Mouse (Mus musculus) heart, postnatal 0 days (tissue): ENCODE measurements around the gene G6pdx. TPM values are rescaled to one million over a fixed set of nuclear protein-coding genes. Genes with fewer than 3 reads are reported as not detected.

Source experiments
- ATAC-seq: fragments of 200-750 bp; cut with Nextera tagmentation; 2 replicates; pipeline ENCODE4 v1.8.0; 2017; ENCODE audit warnings: low read depth, moderate number of reproducible peaks, moderate library complexity; ENCODE audit not compliant: insufficient read depth
- DNase-seq: peaks from one replicate; pipeline ENCODE4 v3.0.0-alpha.2; 2016; ENCODE audit warnings: low spot score
- H3K27ac ChIP-seq: fragments of 300-500 bp; sonication (generic); 2 replicates; pipeline ENCODE4 v1.5.1; 2014; ENCODE audit warnings: low read depth, mild to moderate bottlenecking
- H3K27me3 ChIP-seq: fragments of 300-500 bp; sonication (generic); 2 replicates; pipeline ENCODE4 v1.6.1; 2014; ENCODE audit warnings: low read length, mixed read lengths; ENCODE audit not compliant: control insufficient read depth, insufficient read depth
- H3K36me3 ChIP-seq: fragments of 300-500 bp; sonication (generic); replicated peaks from 2 replicates; pipeline ENCODE4 v1.6.1; 2014; ENCODE audit warnings: low read length, mixed read lengths; ENCODE audit not compliant: control insufficient read depth, insufficient read depth
- H3K4me1 ChIP-seq: fragments of 300-500 bp; sonication (generic); 2 replicates; pipeline ENCODE4 v1.6.1; 2014; ENCODE audit warnings: antibody characterized with exemption; ENCODE audit not compliant: control insufficient read depth, insufficient read depth
- H3K4me2 ChIP-seq: fragments of 300-500 bp; sonication (generic); 2 replicates; pipeline ENCODE4 v1.6.1; 2014; ENCODE audit warnings: low read depth, mild to moderate bottlenecking, low read length, moderate library complexity
- H3K4me3 ChIP-seq: fragments of 300-500 bp; sonication (generic); 2 replicates; pipeline ENCODE4 v1.5.1; 2014; ENCODE audit warnings: low read depth, low read length
- H3K9ac ChIP-seq: fragments of 300-500 bp; sonication (generic); replicated peaks from 2 replicates; pipeline ENCODE4 v1.6.1; 2014; ENCODE audit warnings: low read depth, low read length, mixed read lengths
- H3K9me3 ChIP-seq: fragments of 300-500 bp; sonication (generic); replicated peaks from 2 replicates; pipeline ENCODE4 v1.6.1; 2016; ENCODE audit warnings: low read length; ENCODE audit not compliant: control insufficient read depth
- CTCF ChIP-seq: IDR thresholded peaks from 2 replicates; pipeline ENCODE4 v1.5.1; 2016; ENCODE audit warnings: antibody characterized with exemption, control low read depth, low read depth
- EP300 ChIP-seq: IDR thresholded peaks from 2 replicates; pipeline ENCODE4 v1.6.1; 2016; ENCODE audit warnings: antibody characterized with exemption, low read depth
- WGBS: fragments of 180-500 bp; shearing (Covaris S2); extraction: QIAGEN DNeasy Blood & Tissue Kit; methylation state at CpG from one replicate; pipeline ENCODE4 v1.1.7; 2014; 5-methylcytosine and 5-hydroxymethylcytosine counted together
- polyA plus RNA-seq: library from polyadenylated mRNA; unstranded; fragments of >200 nt; fragmentation: Nextera tagmentation; extraction: Ambion mirVana; gene quantifications from 2 replicates; pipeline ENCODE4 v1.2.1, GENCODE M21; 2015
- total RNA-seq: library from RNA; depleted of rRNA; stranded (reverse); fragments of >200 nt; gene quantifications from 2 replicates; pipeline ENCODE4 v1.2.3, GENCODE M21; 2014; ENCODE audit warnings: low replicate concordance; rRNA removed

Gene G6pdx
- total and polyA plus RNA-seq, 2 experiments from 2014 or later: 8.0 to 11.0 TPM

- ATAC-seq: peak; percentile 68
- 19% methylated on average over 47 of the region's 49 CpGs for WGBS
- peaks cover 4% of the 10 kb centered on the region; the same call in 1 of the 2 replicates for H3K4me1 ChIP-seq
- TF ChIP-seq EP300 (no peak), CTCF (no peak)
- H3K9ac ChIP-seq: peak overlapping the region; percentile 76
- no peaks in the 10 kb centered on the region for H3K36me3 ChIP-seq
- H3K9me3 ChIP-seq: no peaks in the 10 kb centered on the region
- H3K4me2 ChIP-seq: peak overlapping the region; percentile 74
- peak overlapping the region; percentile 75 for H3K4me3 ChIP-seq
- peak overlapping the region; percentile 78 for H3K27ac ChIP-seq
- H3K27me3 ChIP-seq: no peaks in the 10 kb centered on the region
- peak; percentile 50 for DNase-seq
Measured at GRCm38 (mm10) chrX:74368209-74368909, 60.6 kb downstream of the G6pdx start.

DNA sequence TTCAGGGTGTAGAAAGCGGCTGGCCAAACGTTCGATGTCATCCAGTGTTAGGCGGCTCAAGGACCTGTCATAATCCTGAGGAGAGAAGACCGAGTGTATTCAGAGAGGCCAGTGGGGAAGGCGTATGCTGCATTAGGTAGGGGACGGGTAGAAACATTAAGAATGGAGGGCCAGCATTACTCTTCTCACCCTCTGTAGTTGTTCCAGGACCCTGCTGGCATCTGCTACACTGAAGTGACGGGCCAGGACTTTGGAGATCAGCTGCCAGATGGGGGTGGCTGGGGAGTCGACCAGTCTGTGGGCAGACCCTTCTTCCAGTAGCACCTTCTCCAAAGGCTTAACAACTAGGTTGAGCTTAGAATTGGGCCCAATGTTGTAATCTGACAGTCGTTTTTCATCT, 61.5 kb downstream of the G6pdx start:
- 39% methylated on average over 10 of the region's 10 CpGs for WGBS
- ATAC-seq (no peak), DNase-seq (no peak)
- no peak for TF ChIP-seq EP300
- TF ChIP-seq CTCF: no peak
- Histone ChIP-seq H3K4me2 (peak overlapping the region; percentile 74), H3K4me1 (peaks cover 4% of the 10 kb centered on the region; the same call in 1 of the 2 replicates), H3K27ac (no peak overlapping the region), H3K9me3 (no peaks in the 10 kb centered on the region), H3K4me3 (peak overlapping the region; percentile 75), H3K9ac (peak overlapping the region; percentile 76), H3K27me3 (no peaks in the 10 kb centered on the region), H3K36me3 (no peaks in the 10 kb centered on the region)

Other genes starting within 250 kb of the G6pdx start
- gene Flna, start 179.4 kb downstream of the G6pdx start, total RNA-seq: 374 and 672 TPM in 2 replicates
- 58.0 and 67.4 TPM in 2 replicates for gene Flna, start 179.4 kb downstream of the G6pdx start, polyA plus RNA-seq
- 34.4 and 73.4 TPM in 2 replicates for gene Emd, start 174.5 kb downstream of the G6pdx start, total RNA-seq
- 13.1 and 13.2 TPM in 2 replicates for gene Emd, start 174.5 kb downstream of the G6pdx start, polyA plus RNA-seq
- 2,015 and 2,184 TPM in 2 replicates for gene Rpl10, start 158.4 kb downstream of the G6pdx start, total RNA-seq
- gene Rpl10, start 158.4 kb downstream of the G6pdx start, polyA plus RNA-seq: 410 and 447 TPM in 2 replicates
- gene Taz, start 147.3 kb downstream of the G6pdx start, total RNA-seq: 69.3 and 71.1 TPM in 2 replicates
- gene Taz, start 147.3 kb downstream of the G6pdx start, polyA plus RNA-seq: 60.9 and 69.7 TPM in 2 replicates
- 11.7 and 26.5 TPM in 2 replicates for gene Dnase1l1, start 146.9 kb downstream of the G6pdx start, total RNA-seq
- 14.5 and 15.8 TPM in 2 replicates for gene Dnase1l1, start 146.9 kb downstream of the G6pdx start, polyA plus RNA-seq
- 114 and 125 TPM in 2 replicates for gene Atp6ap1, start 132.1 kb downstream of the G6pdx start, total RNA-seq
- 92.3 and 92.8 TPM in 2 replicates for gene Atp6ap1, start 132.1 kb downstream of the G6pdx start, polyA plus RNA-seq
- 62.1 and 81.6 TPM in 2 replicates for gene Gdi1, start 124.2 kb downstream of the G6pdx start, total RNA-seq
- 72.1 and 75.5 TPM in 2 replicates for gene Gdi1, start 124.2 kb downstream of the G6pdx start, polyA plus RNA-seq
- gene Fam50a, start 116.2 kb downstream of the G6pdx start, total RNA-seq: 2.4 and 9.8 TPM in 2 replicates
- 40.3 and 41.3 TPM in 2 replicates for gene Fam50a, start 116.2 kb downstream of the G6pdx start, polyA plus RNA-seq
- gene Plxna3, start 100.1 kb downstream of the G6pdx start, total RNA-seq: 12.9 and 15.9 TPM in 2 replicates
- gene Plxna3, start 100.1 kb downstream of the G6pdx start, polyA plus RNA-seq: 0.59 TPM in 2 replicates
- gene Lage3, start 75.6 kb downstream of the G6pdx start, total RNA-seq: 61.1 and 76.7 TPM in 2 replicates
- gene Lage3, start 75.6 kb downstream of the G6pdx start, polyA plus RNA-seq: 83.9 and 94.9 TPM in 2 replicates
- gene Ubl4a, start 56.0 kb downstream of the G6pdx start, total RNA-seq: 44.2 and 58.2 TPM in 2 replicates
- 49.8 and 50.8 TPM in 2 replicates for gene Ubl4a, start 56.0 kb downstream of the G6pdx start, polyA plus RNA-seq
- gene Slc10a3, start 55.8 kb downstream of the G6pdx start, total RNA-seq: 9.1 and 17.2 TPM in 2 replicates
- 9.4 and 10.3 TPM in 2 replicates for gene Slc10a3, start 55.8 kb downstream of the G6pdx start, polyA plus RNA-seq
- gene Fam3a, start 35.9 kb downstream of the G6pdx start, total RNA-seq: 32.7 and 41.1 TPM in 2 replicates
- gene Fam3a, start 35.9 kb downstream of the G6pdx start, polyA plus RNA-seq: 26.8 and 26.9 TPM in 2 replicates
- gene Ikbkg, start 35.9 kb downstream of the G6pdx start, total RNA-seq: 27.0 and 34.7 TPM in 2 replicates
- 17.4 and 18.1 TPM in 2 replicates for gene Ikbkg, start 35.9 kb downstream of the G6pdx start, polyA plus RNA-seq
- not detected in 2 replicates for gene Gm6880, start 52.2 kb upstream of the G6pdx start, total RNA-seq
- gene Gm6880, start 52.2 kb upstream of the G6pdx start, polyA plus RNA-seq: not detected in 2 replicates
- not detected in 2 replicates for gene Olfr1326-ps1, start 145.7 kb upstream of the G6pdx start, total RNA-seq
- gene Olfr1326-ps1, start 145.7 kb upstream of the G6pdx start, polyA plus RNA-seq: not detected in 2 replicates
- not detected in 2 replicates for gene Olfr1325, start 163.5 kb upstream of the G6pdx start, total RNA-seq
- not detected in 2 replicates for gene Olfr1325, start 163.5 kb upstream of the G6pdx start, polyA plus RNA-seq
- gene Gm5640, start 216.4 kb upstream of the G6pdx start, total RNA-seq: not detected in 2 replicates
- gene Gm5640, start 216.4 kb upstream of the G6pdx start, polyA plus RNA-seq: 0.32 and 0.37 TPM in 2 replicates